Mouse (Mus musculus) lung, adult 2 months (tissue): ENCODE results near the gene C330007P06Rik.

Experiments used
- CTCF ChIP-seq: fragments of 200-500 bp; IDR thresholded peaks from 2 replicates; pipeline ENCODE4 v1.5.1; 2011; ENCODE audit warnings: mild to moderate bottlenecking, low read length, control low read depth; ENCODE audit not compliant: insufficient read depth
- POLR2A ChIP-seq: fragments of 200-500 bp; IDR thresholded peaks from 2 replicates; pipeline ENCODE4 v1.6.1; 2011; ENCODE audit warnings: low read depth, mild to moderate bottlenecking, control low read depth, low read length, borderline replicate concordance; ENCODE audit errors: extremely low read depth

DNA sequence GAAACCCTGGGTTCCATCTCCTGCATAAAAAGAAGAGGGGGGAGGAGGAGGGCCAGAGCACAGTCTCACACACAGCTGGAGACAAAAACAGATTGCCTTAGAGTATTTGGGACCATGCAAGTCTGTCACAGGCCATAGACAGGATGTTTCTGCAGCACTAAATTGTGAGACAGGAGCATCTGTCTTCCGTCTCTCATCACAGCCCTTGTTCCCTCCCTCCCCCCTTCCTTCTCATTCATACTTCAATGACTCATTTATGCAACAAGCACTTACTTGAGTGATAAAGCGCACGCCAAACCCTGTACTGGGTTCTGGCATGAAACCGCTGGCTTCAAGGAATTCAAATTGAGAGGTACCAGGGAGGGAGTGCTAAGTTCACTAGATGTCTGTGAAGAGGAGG lies 42.3 kb downstream of the C330007P06Rik start:
- TF ChIP-seq CTCF = no peak
- no peak for TF ChIP-seq POLR2A
